Mouse (Mus musculus): ENCODE data around the gene Ccdc81. TPM values are rescaled to one million over a fixed set of nuclear protein-coding genes. Genes with fewer than 3 reads are reported as not detected.

The Ccdc81 gene
- total and polyA plus RNA-seq, 3 experiments = not detected

DNA sequence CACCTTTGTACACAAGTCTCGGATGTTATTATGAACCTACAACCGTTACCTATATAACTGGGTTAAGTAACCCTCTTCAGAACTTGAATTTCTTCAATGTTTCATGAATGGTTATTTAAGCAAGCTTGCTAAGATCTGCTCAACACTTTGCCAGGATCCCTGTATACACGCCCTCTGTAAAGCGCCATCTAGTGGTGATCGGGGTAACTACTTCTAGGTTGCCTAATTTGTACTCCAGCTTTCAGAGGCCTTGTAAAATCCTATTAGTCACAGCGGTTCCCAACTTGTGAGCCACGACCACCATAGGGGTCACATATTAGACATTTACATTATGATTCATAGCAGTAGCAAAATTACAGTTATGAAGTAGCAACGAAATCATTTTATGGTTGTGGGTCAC, 4.5 kb upstream of the Ccdc81 start:
- H3K27ac ChIP-seq (ENCODE audit: control insufficient read depth, low read depth, low read length) = no peak overlapping the region
- H3K9ac ChIP-seq (ENCODE audit: control insufficient read depth, low read depth, low read length, poor library complexity, severe bottlenecking) = no peak overlapping the region
- no peaks in the 10 kb centered on the region for H3K79me2 ChIP-seq (ENCODE audit: control insufficient read depth, insufficient read depth, low read length, poor library complexity)
- no peaks in the 10 kb centered on the region for H3K4me1 ChIP-seq (ENCODE audit: control insufficient read depth in 1 of 2, insufficient read depth in 2 of 2, low read length in 2 of 2)
- DNase-seq (ENCODE audit: low read depth, low spot score) = peak; percentile 82
- no peaks in the 10 kb centered on the region for H3K36me3 ChIP-seq (ENCODE audit: control insufficient read depth in 1 of 2, insufficient read depth in 2 of 2, low read length in 2 of 2)
- H3K4me3 ChIP-seq (ENCODE audit: control insufficient read depth in 1 of 2, insufficient read depth in 1 of 2, low read depth in 2 of 2, low read length in 2 of 2) = no peak overlapping the region
- H3K27me3 ChIP-seq (ENCODE audit: control insufficient read depth in 1 of 2, insufficient read depth in 2 of 2, low read length in 2 of 2) = no peaks in the 10 kb centered on the region; a peak in 2 of 4 replicates
- no peaks in the 10 kb centered on the region for H3K9me3 ChIP-seq (replicated peaks; ENCODE audit: insufficient read depth, low read length)
- TF ChIP-seq ETS1 (IDR thresholded peaks at IDR 0.05; ENCODE audit: low read depth, low read length) (no peak), CTCF (IDR thresholded peaks at IDR 0.05 in 2 of 3, conservative IDR thresholded peaks at IDR 0.05 in 1 of 3; ENCODE audit: control insufficient read depth in 1 of 3, insufficient read depth in 1 of 3, low read depth in 2 of 3, low read length in 3 of 3, poor library complexity in 1 of 3, severe bottlenecking in 1 of 3) (peak; percentile 74 to 95 (median 81)), GABPA (IDR thresholded peaks at IDR 0.05; ENCODE audit: low read depth, low read length) (no peak), SMC3 (IDR thresholded peaks at IDR 0.05; ENCODE audit: low read depth, low read length) (peak; percentile 68), POLR2AphosphoS5 (IDR thresholded peaks at IDR 0.05; ENCODE audit: borderline replicate concordance, low read depth, low read length) (no peak), TBP (IDR thresholded peaks at IDR 0.05; ENCODE audit: low read depth, low read length) (no peak), MEF2A (IDR thresholded peaks at IDR 0.05; ENCODE audit: extremely low read depth, insufficient replicate concordance, low read depth, low read length, poor library complexity, severe bottlenecking) (no peak), RAD21 (IDR thresholded peaks at IDR 0.05; ENCODE audit: low read depth, low read length) (peak; percentile 28)

DNA sequence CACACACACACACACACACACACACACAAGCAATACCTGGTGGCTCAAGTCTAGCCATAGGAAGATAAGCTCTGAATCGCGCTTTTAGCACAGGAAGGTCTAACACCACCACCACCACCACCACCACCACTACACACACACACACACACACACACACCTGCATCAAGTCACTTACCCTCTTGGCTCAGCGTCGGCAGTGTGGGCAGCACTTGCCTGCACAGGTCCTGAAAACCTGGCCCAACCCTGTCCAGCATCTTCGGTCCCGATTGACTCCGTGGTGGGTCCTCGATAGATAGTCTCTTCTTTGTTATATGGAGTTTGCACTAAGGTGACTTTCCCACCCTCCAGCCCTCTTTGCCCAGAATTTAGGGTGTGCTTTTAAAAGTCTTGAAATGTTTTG, 422 bp downstream of the Ccdc81 start:
- H3K79me2 ChIP-seq (ENCODE audit: control insufficient read depth, insufficient read depth, low read length, poor library complexity) = no peaks in the 10 kb centered on the region
- H3K4me1 ChIP-seq (ENCODE audit: control insufficient read depth in 1 of 2, insufficient read depth in 2 of 2, low read length in 2 of 2) = no peaks in the 10 kb centered on the region
- no peak overlapping the region for H3K9ac ChIP-seq (ENCODE audit: control insufficient read depth, low read depth, low read length, poor library complexity, severe bottlenecking)
- H3K27ac ChIP-seq (ENCODE audit: control insufficient read depth, low read depth, low read length) = no peak overlapping the region
- H3K9me3 ChIP-seq (replicated peaks; ENCODE audit: insufficient read depth, low read length) = no peaks in the 10 kb centered on the region
- peaks cover 5 to 10% of the 10 kb centered on the region in 2 experiments; a peak in 3 of 4 replicates for H3K27me3 ChIP-seq (ENCODE audit: control insufficient read depth in 1 of 2, insufficient read depth in 2 of 2, low read length in 2 of 2)
- DNase-seq (ENCODE audit: low read depth, low spot score) = no peak
- TF ChIP-seq SIN3A (IDR thresholded peaks at IDR 0.05; ENCODE audit: low read length) (no peak), RCOR1 (IDR thresholded peaks at IDR 0.05; ENCODE audit: low read depth, low read length) (no peak), BHLHE40 (IDR thresholded peaks at IDR 0.05; ENCODE audit: borderline replicate concordance, low read depth, low read length) (no peak), RAD21 (IDR thresholded peaks at IDR 0.05; ENCODE audit: low read depth, low read length) (no peak), ZMIZ1 (IDR thresholded peaks at IDR 0.05; ENCODE audit: low read depth, low read length) (no peak), MYB (IDR thresholded peaks at IDR 0.05; ENCODE audit: low read depth, low read length) (no peak), KAT2A (conservative IDR thresholded peaks at IDR 0.05; ENCODE audit: low read depth, low read length) (no peak)
- H3K36me3 ChIP-seq (ENCODE audit: control insufficient read depth in 1 of 2, insufficient read depth in 2 of 2, low read length in 2 of 2) = no peaks in the 10 kb centered on the region
- H3K4me3 ChIP-seq (ENCODE audit: control insufficient read depth in 1 of 2, insufficient read depth in 1 of 2, low read depth in 2 of 2, low read length in 2 of 2) = no peak overlapping the region

DNA sequence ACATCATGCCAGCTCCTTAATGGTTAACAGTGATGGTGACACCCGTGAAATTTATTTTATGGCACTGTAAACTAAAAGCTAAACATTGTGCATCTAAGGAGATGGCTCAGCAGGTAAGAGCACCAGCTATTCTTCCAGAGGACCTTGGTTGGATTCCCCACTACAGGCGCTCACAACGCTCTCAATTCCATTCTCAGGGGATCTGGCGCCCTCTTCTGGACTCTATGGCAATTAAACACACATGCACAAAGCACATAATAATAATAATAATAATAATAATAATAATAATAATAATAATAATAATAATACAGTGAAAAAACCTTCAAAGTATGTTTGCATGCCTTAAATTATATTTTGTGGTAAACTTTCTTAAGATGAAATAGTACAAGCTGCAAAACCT, 11.6 kb downstream of the Ccdc81 start:
- Histone ChIP-seq H3K9me3 (replicated peaks; ENCODE audit: insufficient read depth, low read length) (no peaks in the 10 kb centered on the region), H3K4me3 (ENCODE audit: control insufficient read depth in 1 of 2, insufficient read depth in 1 of 2, low read depth in 2 of 2, low read length in 2 of 2) (no peak overlapping the region), H3K79me2 (ENCODE audit: control insufficient read depth, insufficient read depth, low read length, poor library complexity) (no peaks in the 10 kb centered on the region), H3K27ac (ENCODE audit: control insufficient read depth, low read depth, low read length) (no peak overlapping the region), H3K36me3 (ENCODE audit: control insufficient read depth in 1 of 2, insufficient read depth in 2 of 2, low read length in 2 of 2) (no peaks in the 10 kb centered on the region), H3K4me1 (ENCODE audit: control insufficient read depth in 1 of 2, insufficient read depth in 2 of 2, low read length in 2 of 2) (no peaks in the 10 kb centered on the region), H3K27me3 (ENCODE audit: control insufficient read depth in 1 of 2, insufficient read depth in 2 of 2, low read length in 2 of 2) (peaks cover 0 to 2% of the 10 kb centered on the region in 2 experiments; a peak in 1 of 4 replicates), H3K9ac (ENCODE audit: control insufficient read depth, low read depth, low read length, poor library complexity, severe bottlenecking) (no peak overlapping the region)
- peak; percentile 49 for DNase-seq (ENCODE audit: low read depth, low spot score)
- TF ChIP-seq SMC3 (IDR thresholded peaks at IDR 0.05; ENCODE audit: low read depth, low read length) (peak; percentile 33), CTCF (IDR thresholded peaks at IDR 0.05 in 2 of 3, conservative IDR thresholded peaks at IDR 0.05 in 1 of 3; ENCODE audit: control insufficient read depth in 1 of 3, insufficient read depth in 1 of 3, low read depth in 2 of 3, low read length in 3 of 3, poor library complexity in 1 of 3, severe bottlenecking in 1 of 3) (peak; percentile 36 to 61 (median 43)), ETS1 (IDR thresholded peaks at IDR 0.05; ENCODE audit: low read depth, low read length) (no peak), ELF1 (IDR thresholded peaks at IDR 0.05; ENCODE audit: low read depth, low read length) (no peak), RAD21 (IDR thresholded peaks at IDR 0.05; ENCODE audit: low read depth, low read length) (peak; percentile 43)
